Mouse (Mus musculus) left cerebral cortex, adult 2 months (tissue): ENCODE measurements around the gene Axin2. TPM values are rescaled to one million over a fixed set of nuclear protein-coding genes. Genes with fewer than 3 reads are reported as not detected.
"Not testable (repeated sequence)": the region's sequence is repeated elsewhere in the genome, so short reads cannot be mapped to it uniquely, and the experiment has no call there.

Experiments used
- DNase-seq, 2 experiments: peaks; one replicate each; pipeline ENCODE4 v3.0.0; 2021 to 2022; ENCODE audit warnings: low spot score in 2 of 2, mixed read lengths in 1 of 2; ENCODE audit errors: extremely low spot score in 1 of 2
- H3K27ac ChIP-seq: fragments of 200-600 bp; 2 replicates; pipeline ENCODE4 v1.8.1; 2022
- H3K4me3 ChIP-seq: fragments of 200-600 bp; 2 replicates; pipeline ENCODE4 v1.8.1; 2022
- CTCF ChIP-seq: fragments of 200-600 bp; IDR thresholded peaks from 2 replicates; pipeline ENCODE4 v1.8.1; 2022; ENCODE audit warnings: antibody characterized with exemption, mild to moderate bottlenecking, moderate library complexity
- intact Hi-C: fragments of 180-260 bp; cut with DNase I; formaldehyde crosslinking; loops from one replicate; pipeline ENCODE4 v1.15.1; 2025
- long read RNA-seq, 2 experiments: library from polyadenylated mRNA; stranded (forward); transcript quantifications; one replicate each; pipeline ENCODE4 v2.0.0; 2021; ENCODE audit warnings: borderline mapping rate in 2 of 2
- total RNA-seq, 2 experiments: library from RNA; stranded (reverse); gene quantifications; 2 replicates each; pipeline ENCODE4 v1.2.3; 2021

The Axin2 gene
- 10 to 100 TPM; 34.0 to 38.7 TPM for total RNA-seq
- long read RNA-seq, experiment 1, full-length matches to known transcripts: 5 of 24 reads
- long read RNA-seq, experiment 1, partial matches to known transcripts: 5 of 24 reads
- long read RNA-seq, experiment 1, other reads (novel, unspliced or antisense): 14 of 24 reads
- long read RNA-seq, experiment 2, full-length matches to known transcripts: 2 of 7 reads
- long read RNA-seq, experiment 2, partial matches to known transcripts: 3 of 7 reads
- long read RNA-seq, experiment 2, other reads (novel, unspliced or antisense): 2 of 7 reads

DNA sequence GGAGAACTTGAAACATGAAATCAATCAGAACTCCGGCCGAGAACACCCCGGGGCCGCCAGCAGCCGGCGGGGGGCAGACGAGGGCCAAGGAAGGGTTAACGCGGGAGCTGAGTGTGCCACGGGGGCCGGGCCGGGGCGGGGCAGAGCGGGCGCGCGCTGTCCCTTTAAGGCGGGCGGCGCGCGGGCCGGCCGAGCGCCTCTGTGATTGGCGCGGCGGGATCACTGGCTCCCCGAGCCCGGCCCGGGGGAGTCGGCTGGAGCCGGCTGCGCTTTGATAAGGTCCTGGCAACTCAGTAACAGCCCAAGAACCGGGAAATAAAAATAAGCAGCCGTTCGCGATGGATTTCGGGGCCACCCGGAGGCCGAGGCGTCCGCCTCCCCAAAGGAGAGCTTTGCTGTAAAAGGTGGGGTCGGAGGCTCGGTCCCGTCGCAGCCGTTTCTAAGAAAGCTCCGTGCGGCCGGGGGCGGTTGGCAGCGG lies at the start of gene Axin2:
Gene Axin2, plus strand, starts transcription at position 192 of the 478 bp plus-strand sequence.
- intact Hi-C loops: loop anchor here (2.0 to 5.0 kb wide), 4 partner anchors 29 to 442 kb away; partner anchors contain the start of gene Gna13
- peak within 1 kb of the TSS; percentile 98 for H3K27ac ChIP-seq
- TF ChIP-seq CTCF: peak; percentile 19

DNA sequence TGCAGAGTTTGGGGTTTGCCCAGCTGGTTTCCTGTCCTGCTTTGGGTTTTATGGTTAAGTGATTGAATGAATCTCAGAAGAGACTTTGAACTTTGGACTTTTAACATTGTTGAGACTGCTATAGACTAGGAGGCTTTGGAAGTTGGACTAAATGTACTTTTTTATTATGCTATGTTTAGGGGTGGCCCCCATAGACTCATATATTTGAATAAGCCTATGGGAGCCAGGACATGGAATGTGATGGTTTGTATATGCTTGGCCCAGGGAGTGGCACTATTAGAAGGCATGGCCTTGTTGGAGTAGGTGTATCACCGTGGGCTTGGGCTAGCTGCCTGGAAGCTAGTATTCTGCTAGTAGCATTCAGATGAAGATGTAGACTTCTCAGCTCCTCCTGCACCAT lies 48.9 kb upstream of the Axin2 start:
- H3K27ac ChIP-seq, H3K4me3 ChIP-seq, DNase-seq, intact Hi-C loops: not testable (repeated sequence)

More for the DNA sequence above, at the start of gene Axin2:
- peak; percentile 87 to 89 for DNase-seq
- peak within 1 kb of the TSS; percentile 81 for H3K4me3 ChIP-seq

DNA sequence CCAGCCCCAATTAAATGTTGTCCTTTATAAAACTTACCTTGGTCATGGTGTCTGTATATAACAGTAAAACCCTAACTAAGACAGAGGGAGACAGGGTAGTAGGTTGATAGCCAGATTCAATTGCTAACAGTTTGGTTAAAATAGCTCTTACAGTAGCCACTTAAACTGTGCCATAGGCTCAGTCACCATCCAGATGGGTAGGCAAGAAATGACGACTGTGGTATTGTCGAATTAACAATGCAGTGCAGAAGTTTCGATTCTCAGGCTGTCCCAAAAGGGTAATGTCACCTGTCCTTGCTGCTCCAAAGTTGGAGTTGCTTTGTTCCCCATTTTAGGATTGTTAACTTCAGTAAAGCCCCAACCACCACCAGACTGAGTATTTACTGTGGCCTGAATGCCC lies 48.4 kb upstream of the Axin2 start:
- TF ChIP-seq CTCF: no peak
- intact Hi-C loops: no loop called here
- H3K4me3 ChIP-seq: no peak overlapping the region
- no peak for DNase-seq
- H3K27ac ChIP-seq: no peak overlapping the region

DNA sequence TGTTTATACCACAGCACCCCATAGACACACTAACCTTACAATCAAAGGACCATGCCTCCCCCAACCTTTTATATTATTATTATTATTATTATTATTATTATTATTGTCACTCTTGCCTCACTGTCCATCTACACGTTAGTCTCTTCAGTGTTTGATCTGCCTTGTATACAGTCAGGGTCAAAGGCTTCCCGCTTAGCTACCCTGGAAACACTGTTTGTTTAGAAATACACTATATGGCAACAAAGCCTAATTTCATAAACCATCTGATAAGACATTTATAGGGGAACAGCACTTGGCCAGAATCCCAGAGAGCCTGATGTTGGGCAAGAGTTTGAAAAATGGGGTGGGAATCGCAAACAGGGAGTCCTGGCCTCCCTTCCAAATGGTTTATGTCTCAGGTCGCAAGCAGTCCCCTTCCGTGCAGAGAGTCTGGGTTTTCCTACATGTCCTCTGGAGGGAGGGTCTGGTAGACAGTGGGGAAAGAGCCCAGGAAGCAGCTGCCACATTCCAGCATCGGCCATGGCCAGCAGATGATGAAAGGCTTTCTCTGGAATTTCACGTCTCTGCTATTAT lies 43.4 kb upstream of the Axin2 start:
- intact Hi-C loops: no loop called here
- no peak for TF ChIP-seq CTCF
- DNase-seq: no peak
- Histone ChIP-seq H3K27ac (no peak overlapping the region), H3K4me3 (no peak overlapping the region)

DNA sequence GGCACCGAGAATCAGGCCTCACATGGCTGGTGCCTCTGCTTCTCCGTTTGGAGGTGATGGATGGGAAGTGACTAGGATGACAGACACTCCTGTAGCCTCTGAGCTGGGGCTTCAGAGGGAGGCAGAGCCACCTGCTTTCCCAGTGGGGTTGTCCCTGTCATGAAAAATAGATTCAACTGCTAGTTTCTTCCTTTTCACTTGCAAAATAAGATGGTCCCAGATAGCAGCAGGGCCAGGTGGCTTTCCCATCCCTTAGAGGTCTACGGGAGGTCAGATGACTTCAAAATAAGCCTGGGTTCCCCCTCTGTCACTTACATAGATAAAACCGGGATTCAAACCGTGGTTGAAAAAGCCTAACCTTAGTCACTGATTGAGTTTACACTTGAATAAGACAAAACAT lies 42.6 kb upstream of the Axin2 start:
- no peak overlapping the region for H3K27ac ChIP-seq
- no peak for DNase-seq
- no peak for TF ChIP-seq CTCF
- H3K4me3 ChIP-seq: no peak overlapping the region
- intact Hi-C loops: no loop called here

DNA sequence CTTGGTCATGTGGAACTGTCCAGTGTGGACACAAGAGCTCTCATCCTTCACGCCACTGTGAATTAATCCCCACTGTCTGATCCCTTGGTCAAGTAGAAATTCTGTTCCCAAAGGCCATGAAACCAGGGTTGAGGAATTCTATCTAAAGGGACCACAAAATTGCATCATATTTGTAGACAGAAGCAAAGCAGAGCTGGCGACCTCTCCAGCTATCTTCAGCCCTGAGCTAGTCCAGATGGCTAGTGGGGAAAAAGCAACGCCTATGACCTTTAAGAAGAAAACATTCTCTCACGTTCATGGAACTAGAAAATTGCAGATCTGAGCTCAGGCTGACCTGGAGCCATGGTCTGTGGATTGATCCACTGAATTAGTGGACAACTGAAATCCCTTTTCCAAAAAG lies 39.6 kb upstream of the Axin2 start:
- intact Hi-C loops: no loop called here
- no peak for TF ChIP-seq CTCF

DNA sequence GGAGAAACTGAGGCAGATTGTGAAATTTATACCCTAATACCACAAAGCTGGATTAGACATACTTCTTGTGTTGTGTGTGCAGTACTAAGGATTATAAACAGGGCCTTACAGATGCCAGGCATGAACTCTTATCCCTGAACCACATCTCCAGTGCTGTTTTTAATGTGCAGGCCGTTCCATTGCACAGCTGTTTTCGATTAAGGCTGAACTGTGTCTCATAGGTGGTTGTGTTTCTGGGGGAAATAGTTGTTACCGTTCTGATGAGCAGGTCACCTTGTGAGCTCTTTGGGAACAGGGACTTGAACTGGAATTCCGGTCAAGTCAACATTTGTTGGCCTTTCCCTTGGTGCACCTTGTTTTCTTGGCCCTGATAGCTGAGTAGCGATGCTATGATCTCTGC lies 38.5 kb upstream of the Axin2 start:
- intact Hi-C loops: no loop called here
- no peak for TF ChIP-seq CTCF
- no peak for DNase-seq
- Histone ChIP-seq H3K4me3 (no peak overlapping the region), H3K27ac (no peak overlapping the region)

More for the DNA sequence above, 39.6 kb upstream of the Axin2 start:
- no peak overlapping the region for H3K4me3 ChIP-seq
- DNase-seq: no peak
- H3K27ac ChIP-seq: no peak overlapping the region

DNA sequence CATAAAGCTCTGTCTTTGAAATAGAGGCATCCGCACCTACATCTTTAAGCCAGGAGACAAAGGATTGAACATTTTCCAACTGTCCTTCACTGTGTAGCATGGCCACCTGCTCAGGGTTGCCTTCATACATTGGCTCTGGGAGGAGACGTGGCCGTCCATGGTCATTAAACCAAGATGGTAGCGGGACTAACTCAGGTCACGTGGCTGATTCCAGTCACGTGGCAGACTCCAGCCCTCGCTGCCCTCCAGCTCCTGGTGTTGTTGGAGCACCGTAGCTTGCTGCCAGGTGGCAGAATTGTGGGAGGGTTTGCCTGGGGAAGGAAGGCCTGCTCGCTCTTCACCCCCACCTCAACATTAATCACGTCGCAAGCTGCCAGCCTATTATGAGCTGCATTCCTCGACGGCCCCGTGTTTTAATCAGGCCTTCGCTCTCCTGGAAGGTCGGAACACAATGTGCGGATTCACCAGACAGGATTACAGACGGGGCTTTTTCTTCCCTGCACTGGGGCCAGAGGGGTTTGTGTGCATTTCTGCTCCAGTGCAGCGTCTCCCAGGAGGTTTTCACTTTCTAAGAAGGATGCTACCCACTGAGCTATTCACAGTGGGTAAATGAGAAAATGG lies 34.8 kb upstream of the Axin2 start:
- Histone ChIP-seq H3K27ac (no peak overlapping the region), H3K4me3 (no peak overlapping the region)
- intact Hi-C loops: no loop called here
- no peak for DNase-seq
- TF ChIP-seq CTCF: no peak

DNA sequence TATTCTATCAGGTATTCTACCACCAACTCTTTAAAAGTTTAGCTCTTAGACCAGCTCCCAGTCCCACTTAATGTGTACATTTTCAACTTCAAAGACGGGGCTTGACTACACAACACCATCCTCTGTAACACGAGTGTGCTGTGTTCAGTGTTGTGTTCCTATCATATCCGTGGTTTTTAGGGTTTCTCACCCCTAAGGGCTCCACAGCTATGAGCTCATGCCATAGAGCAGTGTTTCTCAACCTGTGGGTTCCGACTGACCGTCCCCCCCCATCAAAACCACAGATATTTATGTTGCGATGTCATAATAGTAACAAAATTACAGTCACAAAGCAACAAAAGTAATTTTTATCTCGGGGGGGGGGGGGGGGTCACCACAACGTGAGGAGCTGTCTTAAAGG lies 34.1 kb upstream of the Axin2 start:
- no peak for DNase-seq
- intact Hi-C loops: no loop called here
- no peak for TF ChIP-seq CTCF
- no peak overlapping the region for H3K4me3 ChIP-seq
- H3K27ac ChIP-seq: no peak overlapping the region

DNA sequence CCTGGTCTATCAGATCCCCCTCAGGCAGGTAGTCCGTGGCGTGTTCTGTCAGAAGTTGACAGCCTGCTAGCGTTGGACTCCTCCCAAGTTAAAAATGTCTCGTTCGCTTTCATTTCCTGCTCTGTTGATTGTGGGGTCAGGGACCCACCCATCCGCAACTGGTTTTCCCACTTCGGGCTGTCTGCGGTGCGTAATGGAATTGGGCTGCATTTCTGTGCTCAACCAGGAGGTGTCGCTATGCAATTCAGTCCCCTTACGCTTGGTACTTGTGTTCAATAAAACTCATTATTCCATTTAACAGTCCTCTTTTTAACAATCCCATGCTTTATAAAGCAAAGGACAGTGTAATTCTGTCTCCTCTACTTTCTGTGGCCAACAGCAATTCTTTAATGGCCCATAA lies 31.0 kb upstream of the Axin2 start:
- peak in 1 of 2 experiments; percentile 26 for DNase-seq
- peak; percentile 69 for TF ChIP-seq CTCF
- no peak overlapping the region for H3K27ac ChIP-seq
- intact Hi-C loops: no loop called here
- no peak overlapping the region for H3K4me3 ChIP-seq

DNA sequence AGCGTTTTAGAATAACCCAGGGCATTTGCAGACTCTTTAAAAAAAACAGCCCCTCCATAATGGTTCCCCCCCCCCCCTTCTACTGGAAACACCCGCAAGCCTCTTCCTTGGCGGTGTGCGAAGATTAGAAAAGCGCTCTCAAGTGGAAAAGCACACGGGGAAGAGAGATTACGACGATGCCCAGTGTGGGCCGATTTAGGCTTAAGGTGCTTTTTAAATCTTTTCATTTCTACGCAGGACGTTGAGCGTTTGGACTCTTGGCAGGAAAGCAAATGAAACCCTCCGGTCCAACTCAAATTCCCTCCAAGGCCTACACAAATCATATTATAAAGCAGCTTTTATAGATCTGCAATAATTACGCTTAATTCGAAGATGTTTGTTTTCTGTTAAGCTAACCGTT lies 29.6 kb upstream of the Axin2 start:
- no peak overlapping the region for H3K27ac ChIP-seq

More for the DNA sequence above, 29.6 kb upstream of the Axin2 start:
- no peak for DNase-seq
- intact Hi-C loops: loop anchor here (2.0 to 5.0 kb wide), 2 partner anchors 30 to 133 kb away; partner anchors contain the start of gene Axin2
- TF ChIP-seq CTCF: no peak
- H3K4me3 ChIP-seq: peak overlapping the region; percentile 26; the same call in 1 of the 2 replicates
